Mouse (Mus musculus): ENCODE results near the gene Il12rb1. TPM values are rescaled to one million over a fixed set of nuclear protein-coding genes. Genes with fewer than 3 reads are reported as not detected.

Il12rb1 gene
- total and polyA plus RNA-seq, 3 experiments: 0.16 TPM; not detected in 2

DNA sequence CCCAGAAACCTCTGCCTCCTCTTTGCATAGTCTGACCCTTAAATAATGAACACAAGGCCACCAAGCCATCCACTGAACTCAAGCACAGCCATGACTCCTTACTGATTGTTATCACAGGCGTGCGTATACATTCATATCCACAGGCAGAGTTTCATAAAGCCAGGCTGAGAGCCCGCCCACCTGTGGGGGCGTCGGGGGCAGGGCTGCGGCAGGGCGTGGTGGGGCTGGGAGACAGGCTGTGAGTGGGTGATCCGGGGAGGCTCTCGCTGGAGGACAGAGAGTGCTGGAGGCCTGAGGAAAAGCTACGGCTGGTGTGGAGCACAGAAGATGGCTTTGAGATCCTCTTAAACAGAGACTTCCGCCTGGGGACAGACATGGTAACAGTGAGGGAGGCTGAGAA, 28.2 kb upstream of the Il12rb1 start:
- no peaks in the 10 kb centered on the region; the same call in 1 of the 2 replicates for H3K79me2 ChIP-seq (replicated peaks; ENCODE audit: control insufficient read depth, insufficient read depth, low read length)
- H3K36me3 ChIP-seq (ENCODE audit: control insufficient read depth, insufficient read depth, low read length): no peaks in the 10 kb centered on the region
- intact Hi-C loops (cut with DNase I): no loop called here
- H3K27me3 ChIP-seq (ENCODE audit: control insufficient read depth, insufficient read depth, low read length): no peaks in the 10 kb centered on the region
- H3K27ac ChIP-seq: no peak overlapping the region
- TF ChIP-seq EP300 (IDR thresholded peaks at IDR 0.05; ENCODE audit: insufficient read depth, low read depth, low read length): no peak
- TF ChIP-seq CTCF (IDR thresholded peaks at IDR 0.05): no peak
- no peak for TF ChIP-seq POLR2A (IDR thresholded peaks at IDR 0.05; ENCODE audit: insufficient read depth, low read depth, low read length)
- no peak overlapping the region for H3K4me3 ChIP-seq
- peaks cover 7% of the 10 kb centered on the region for H3K4me1 ChIP-seq (ENCODE audit: control insufficient read depth, insufficient read depth, low read length)
- WGBS: 73% methylated on average over 11 of the region's 11 CpGs
- H3K9ac ChIP-seq (ENCODE audit: low read depth, low read length): no peak overlapping the region
- DNase-seq: no peak

DNA sequence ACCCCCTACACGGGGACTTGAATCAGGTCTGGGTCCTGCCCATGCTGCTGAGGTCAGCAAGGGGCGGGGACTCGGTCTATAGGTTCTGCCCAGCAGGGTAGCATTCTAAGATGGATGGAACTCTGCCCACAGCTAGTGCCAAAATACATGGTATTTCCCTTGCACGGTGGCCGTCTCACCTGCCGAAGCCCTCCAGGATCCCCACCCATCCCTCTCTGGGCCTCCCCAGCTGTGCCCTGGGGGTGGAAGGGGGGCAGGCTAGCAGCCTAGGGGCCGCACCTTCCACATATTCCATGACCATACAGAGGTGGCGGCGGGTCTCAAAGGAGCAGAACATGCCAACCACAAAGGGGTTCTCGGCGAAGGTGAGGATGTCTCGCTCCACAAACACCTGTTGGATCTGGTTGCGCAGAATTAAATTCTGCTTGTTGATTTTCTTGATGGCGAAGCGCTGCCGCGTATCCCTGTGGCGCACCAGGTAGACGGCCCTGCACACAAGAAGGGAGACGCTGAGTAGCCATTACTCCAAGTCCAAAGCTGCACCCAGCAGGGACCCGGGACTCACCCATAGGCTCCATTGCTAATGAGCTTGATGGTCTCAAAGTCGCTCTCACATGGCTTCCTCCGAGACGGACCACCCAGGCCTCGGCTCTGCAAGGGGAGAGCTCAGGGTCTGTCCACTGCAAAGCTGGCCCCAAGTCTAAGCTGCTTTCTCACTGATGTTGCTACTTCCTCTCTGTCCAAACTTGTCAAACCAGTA, 21.8 kb upstream of the Il12rb1 start:
- Histone ChIP-seq H3K4me1 (ENCODE audit: control insufficient read depth, insufficient read depth, low read length) (peaks cover under 1% of the 10 kb centered on the region), H3K79me2 (replicated peaks; ENCODE audit: control insufficient read depth, insufficient read depth, low read length) (no peaks in the 10 kb centered on the region), H3K27me3 (ENCODE audit: control insufficient read depth, insufficient read depth, low read length) (no peaks in the 10 kb centered on the region), H3K27ac (no peak overlapping the region), H3K9ac (ENCODE audit: low read depth, low read length) (no peak overlapping the region), H3K36me3 (ENCODE audit: control insufficient read depth, insufficient read depth, low read length) (no peaks in the 10 kb centered on the region), H3K4me3 (no peak overlapping the region)
- intact Hi-C loops (cut with DNase I): no loop called here
- TF ChIP-seq CTCF (IDR thresholded peaks at IDR 0.05): no peak
- no peak for TF ChIP-seq EP300 (IDR thresholded peaks at IDR 0.05; ENCODE audit: insufficient read depth, low read depth, low read length)
- no peak for TF ChIP-seq POLR2A (IDR thresholded peaks at IDR 0.05; ENCODE audit: insufficient read depth, low read depth, low read length)
- 91% methylated on average over 25 of the region's 25 CpGs for WGBS
- no peak for DNase-seq

DNA sequence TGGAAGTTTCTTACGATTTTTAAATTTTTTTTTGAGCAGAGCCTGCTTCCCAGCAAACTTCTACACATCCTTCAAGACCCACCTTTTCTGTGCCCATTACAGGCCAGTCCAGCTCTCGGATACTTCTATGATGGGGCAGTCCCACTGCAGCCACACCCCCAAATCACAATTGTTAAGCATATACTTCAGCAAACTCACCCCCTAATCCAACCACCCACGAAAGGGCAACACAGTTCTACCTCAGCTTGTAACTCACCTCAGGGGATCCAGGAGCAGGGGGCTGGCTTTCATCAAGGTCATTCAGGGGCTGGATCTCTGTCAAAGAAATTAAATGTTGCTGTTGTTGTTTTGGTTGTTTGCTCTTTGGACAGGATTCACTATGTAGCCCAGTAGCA, 21.2 kb upstream of the Il12rb1 start:
- Histone ChIP-seq H3K36me3 (ENCODE audit: control insufficient read depth, insufficient read depth, low read length) (no peaks in the 10 kb centered on the region), H3K27ac (no peak overlapping the region), H3K9ac (ENCODE audit: low read depth, low read length) (no peak overlapping the region), H3K79me2 (replicated peaks; ENCODE audit: control insufficient read depth, insufficient read depth, low read length) (no peaks in the 10 kb centered on the region), H3K27me3 (ENCODE audit: control insufficient read depth, insufficient read depth, low read length) (no peaks in the 10 kb centered on the region), H3K4me1 (ENCODE audit: control insufficient read depth, insufficient read depth, low read length) (peaks cover 3% of the 10 kb centered on the region), H3K4me3 (no peak overlapping the region)
- DNase-seq: no peak
- 88% methylated on average over 3 of the region's 3 CpGs for WGBS
- TF ChIP-seq CTCF (IDR thresholded peaks at IDR 0.05): no peak
- intact Hi-C loops (cut with DNase I): no loop called here

DNA sequence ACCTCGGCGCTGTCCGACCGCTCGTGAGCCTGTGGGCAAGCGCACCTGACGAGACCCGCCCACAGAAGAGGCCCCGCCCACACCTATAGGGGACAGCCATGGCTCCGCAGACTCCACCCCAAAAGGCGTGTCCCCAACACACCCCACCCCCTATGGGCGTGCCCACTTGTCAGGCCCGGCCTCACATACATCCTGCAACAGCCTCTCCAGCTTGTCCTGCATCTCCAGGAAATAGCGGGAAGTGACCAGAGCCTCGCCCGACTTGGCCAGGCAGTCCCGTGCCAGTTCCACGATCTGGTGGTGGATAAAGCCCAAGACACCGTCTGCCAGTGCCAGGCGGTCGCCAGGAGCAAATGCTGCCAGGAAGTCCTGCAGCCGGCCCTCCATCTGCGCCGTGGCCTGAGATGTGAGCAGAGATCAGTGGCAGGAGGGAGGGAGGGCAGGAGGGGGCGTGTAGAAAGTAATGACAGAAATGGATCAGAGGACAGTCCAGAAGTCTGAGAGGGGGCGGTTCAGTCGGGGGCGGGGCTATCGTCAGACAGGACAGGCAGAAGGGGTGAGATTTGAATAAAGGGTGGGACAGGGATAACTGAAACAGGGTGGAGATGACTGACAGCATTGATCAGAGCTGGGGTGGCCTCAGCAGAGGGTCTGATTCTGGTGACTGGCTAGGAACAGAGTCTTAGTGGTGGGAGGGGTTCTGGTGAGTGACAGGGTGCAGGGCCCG, 20.1 kb upstream of the Il12rb1 start:
- Histone ChIP-seq H3K27me3 (ENCODE audit: control insufficient read depth, insufficient read depth, low read length) (no peaks in the 10 kb centered on the region), H3K36me3 (ENCODE audit: control insufficient read depth, insufficient read depth, low read length) (no peaks in the 10 kb centered on the region), H3K27ac (no peak overlapping the region), H3K9ac (ENCODE audit: low read depth, low read length) (no peak overlapping the region), H3K79me2 (replicated peaks; ENCODE audit: control insufficient read depth, insufficient read depth, low read length) (no peaks in the 10 kb centered on the region), H3K4me3 (no peak overlapping the region), H3K4me1 (ENCODE audit: control insufficient read depth, insufficient read depth, low read length) (peaks cover 3% of the 10 kb centered on the region)
- no peak for DNase-seq
- TF ChIP-seq CTCF (IDR thresholded peaks at IDR 0.05) (no peak), EP300 (IDR thresholded peaks at IDR 0.05; ENCODE audit: insufficient read depth, low read depth, low read length) (no peak), POLR2A (IDR thresholded peaks at IDR 0.05; ENCODE audit: insufficient read depth, low read depth, low read length) (no peak)
- 44% methylated on average over 30 of the region's 30 CpGs for WGBS
- intact Hi-C loops (cut with DNase I): no loop called here

DNA sequence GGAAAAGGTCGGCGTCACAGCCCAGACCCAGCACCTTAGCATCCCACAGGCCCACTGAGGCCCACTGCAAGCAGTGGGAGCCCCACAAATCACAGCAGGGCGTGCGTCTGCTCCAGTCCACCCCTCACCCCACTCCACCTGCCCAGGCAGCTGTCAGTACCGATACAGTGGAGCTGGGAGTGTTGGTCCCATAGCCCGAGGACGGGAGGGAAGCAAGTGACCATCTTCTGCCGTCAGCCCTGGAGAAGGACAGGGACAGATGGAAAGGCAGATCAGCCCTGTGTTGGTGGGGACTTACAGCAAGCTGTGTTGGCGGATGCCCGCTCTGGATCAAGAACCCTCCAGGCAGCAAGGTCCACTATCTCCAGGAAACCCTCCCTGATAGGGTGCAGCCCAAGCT, 19.2 kb upstream of the Il12rb1 start:
- TF ChIP-seq CTCF (IDR thresholded peaks at IDR 0.05) (no peak), POLR2A (IDR thresholded peaks at IDR 0.05; ENCODE audit: insufficient read depth, low read depth, low read length) (no peak)
- Histone ChIP-seq H3K36me3 (ENCODE audit: control insufficient read depth, insufficient read depth, low read length) (no peaks in the 10 kb centered on the region), H3K9ac (ENCODE audit: low read depth, low read length) (no peak overlapping the region), H3K27ac (no peak overlapping the region), H3K27me3 (ENCODE audit: control insufficient read depth, insufficient read depth, low read length) (no peaks in the 10 kb centered on the region), H3K4me1 (ENCODE audit: control insufficient read depth, insufficient read depth, low read length) (peaks cover 3% of the 10 kb centered on the region), H3K79me2 (replicated peaks; ENCODE audit: control insufficient read depth, insufficient read depth, low read length) (no peaks in the 10 kb centered on the region), H3K4me3 (no peak overlapping the region)
- whole genome bisulfite sequencing: 69% methylated on average over 10 of the region's 10 CpGs
- intact Hi-C loops (cut with DNase I): no loop called here
- DNase-seq: no peak

DNA sequence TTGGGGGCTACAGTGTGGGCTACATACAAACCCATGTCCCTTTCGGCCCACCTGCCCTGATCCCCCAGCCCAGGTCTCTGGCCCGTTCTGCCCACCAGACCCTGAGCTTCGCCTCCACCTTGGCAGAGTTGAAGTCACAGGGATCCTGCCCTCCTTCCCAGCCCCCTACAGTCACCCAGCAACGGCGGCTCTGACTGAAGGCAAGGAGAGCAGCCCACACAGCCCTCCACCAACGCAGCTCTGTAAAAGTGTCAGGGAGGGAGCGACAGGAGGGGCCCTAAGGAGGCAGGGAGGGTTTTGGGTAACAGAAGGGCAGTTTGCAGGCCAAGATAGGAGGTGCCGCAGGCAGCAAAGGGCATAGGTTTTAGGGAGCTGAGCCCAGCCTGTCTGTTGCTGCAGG, 17.4 kb upstream of the Il12rb1 start:
- Histone ChIP-seq H3K36me3 (ENCODE audit: control insufficient read depth, insufficient read depth, low read length) (no peaks in the 10 kb centered on the region), H3K27me3 (ENCODE audit: control insufficient read depth, insufficient read depth, low read length) (no peaks in the 10 kb centered on the region), H3K4me1 (ENCODE audit: control insufficient read depth, insufficient read depth, low read length) (peaks cover 3% of the 10 kb centered on the region), H3K27ac (no peak overlapping the region), H3K9ac (ENCODE audit: low read depth, low read length) (no peak overlapping the region), H3K79me2 (replicated peaks; ENCODE audit: control insufficient read depth, insufficient read depth, low read length) (no peaks in the 10 kb centered on the region), H3K4me3 (no peak overlapping the region)
- TF ChIP-seq EP300 (IDR thresholded peaks at IDR 0.05; ENCODE audit: insufficient read depth, low read depth, low read length) (no peak), POLR2A (IDR thresholded peaks at IDR 0.05; ENCODE audit: insufficient read depth, low read depth, low read length) (no peak), CTCF (IDR thresholded peaks at IDR 0.05) (no peak)
- intact Hi-C loops (cut with DNase I): no loop called here
- whole genome bisulfite sequencing: 75% methylated on average over 8 of the region's 8 CpGs
- no peak for DNase-seq
